Comparison of ENCODE assay signal across 23 mouse cellular contexts in the genomic region with DNA sequence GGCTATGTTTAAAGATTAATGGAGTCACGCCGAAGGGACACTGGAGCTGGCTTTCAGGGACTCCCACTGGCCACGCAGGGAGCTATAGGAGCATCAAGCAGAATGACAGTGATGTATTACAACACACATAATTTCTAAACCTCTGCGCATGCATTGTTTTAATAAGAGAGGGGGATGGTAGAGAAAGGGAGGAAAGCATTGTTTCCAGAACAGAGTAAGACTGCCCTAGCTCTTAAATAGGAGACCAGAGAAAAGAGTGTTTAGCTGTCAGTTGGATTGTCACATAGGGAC.
DNase-seq lines count a peak whose midpoint lies in the region; ATAC-seq lines count a peak whose summit lies in the region.
"Had no signal": no experiment of that assay in that cellular context is flagged by ENCODE, and none has a peak within 500 bp of the region (broad histone marks: within the 10 kb centered on the region; RNA-seq: fewer than 3 reads in every experiment).

No protein-coding gene starts in this region.

- H3K9ac ChIP-seq in hindbrain, embryonic 11.5 days (ENCODE audit: low read depth, low read length): no peak overlapping the region
- H3K9ac ChIP-seq in neural tube, embryonic 15.5 days (replicated peaks): no peak overlapping the region
- H3K9ac ChIP-seq: liver, embryonic 14.5 days; lung, embryonic 14.5 days had no signal

- no peaks in the 10 kb centered on the region for H3K36me3 ChIP-seq in hindbrain, embryonic 11.5 days (ENCODE audit: control insufficient read depth, insufficient read depth, low read length)
- no peaks in the 10 kb centered on the region for H3K36me3 ChIP-seq in hindbrain, embryonic 10.5 days
- H3K36me3 ChIP-seq in neural tube, embryonic 15.5 days: no peaks in the 10 kb centered on the region
- H3K36me3 ChIP-seq: G1E had no signal

- H3K9me3 ChIP-seq in hindbrain, embryonic 11.5 days (ENCODE audit: control insufficient read depth, low read length): no peaks in the 10 kb centered on the region
- H3K9me3 ChIP-seq in hindbrain, embryonic 10.5 days: no peaks in the 10 kb centered on the region
- H3K9me3 ChIP-seq in neural tube, embryonic 15.5 days (replicated peaks): no peaks in the 10 kb centered on the region

- ATAC-seq in hindbrain, embryonic 11.5 days (ENCODE audit: low FRiP score): peak; percentile 89
- peak; percentile 41; the same call in 1 of the 2 replicates for ATAC-seq in neural tube, embryonic 15.5 days (ENCODE audit: low FRiP score)
- ATAC-seq: intestine, embryonic 16.5 days had no signal

- H3K4me1 ChIP-seq in hindbrain, embryonic 11.5 days (replicated peaks; ENCODE audit: control insufficient read depth, insufficient read depth, low read length): no peaks in the 10 kb centered on the region
- H3K4me1 ChIP-seq in hindbrain, embryonic 10.5 days (replicated peaks): 0 out of 2 replicates have a peak, but pooled peaks cover 2% of the 10 kb centered on the region
- 0 out of 2 replicates have a peak, but pooled peaks cover 3% of the 10 kb centered on the region for H3K4me1 ChIP-seq in neural tube, embryonic 15.5 days

- 49% methylated on average over 4 of the region's 4 CpGs for WGBS in hindbrain, embryonic 11.5 days
- 78% methylated on average over 4 of the region's 4 CpGs for WGBS in hindbrain, embryonic 10.5 days
- WGBS in neural tube, embryonic 15.5 days: 20% methylated on average over 4 of the region's 4 CpGs

- H3K4me3 ChIP-seq in hindbrain, embryonic 11.5 days (ENCODE audit: low read depth, low read length): no peak overlapping the region
- no peak overlapping the region for H3K4me3 ChIP-seq in hindbrain, embryonic 10.5 days
- H3K4me3 ChIP-seq in neural tube, embryonic 15.5 days (replicated peaks): no peak overlapping the region
- H3K4me3 ChIP-seq: erythroblast, embryonic 14.5 days had no signal

- peak; percentile 30 for DNase-seq in hindbrain, embryonic 11.5 days (ENCODE audit: low spot score)
- no peak for DNase-seq in hindbrain, embryonic 10.5 days (ENCODE audit: low spot score)
- DNase-seq in kidney, postnatal 4 days: peak; percentile 12 to 17
- no peak for DNase-seq in kidney, postnatal 25 days
- peak; percentile 34 for DNase-seq in retina, postnatal 1 day
- DNase-seq in retina, embryonic 14.5 days (ENCODE audit: low spot score): no peak
- no peak for DNase-seq in ovary, adult 18-20 months (ENCODE audit: low spot score)
- DNase-seq: adrenal gland, postnatal 10 days; cerebellum, adult 11-12 months; cerebellum, adult 9-11 months; gastrocnemius, postnatal 10 days; heart, postnatal 14 days; liver; lung, postnatal 14 days; thymus, adult 2 months; thymus, postnatal 36 days had no signal

- no peaks in the 10 kb centered on the region for H3K27me3 ChIP-seq in hindbrain, embryonic 11.5 days (ENCODE audit: control insufficient read depth, insufficient read depth, low read length)
- no peaks in the 10 kb centered on the region for H3K27me3 ChIP-seq in hindbrain, embryonic 10.5 days (ENCODE audit: insufficient read depth, poor library complexity, severe bottlenecking)
- no peaks in the 10 kb centered on the region for H3K27me3 ChIP-seq in neural tube, embryonic 15.5 days (replicated peaks)

- H3K27ac ChIP-seq in hindbrain, embryonic 11.5 days (ENCODE audit: low read depth, low read length): no peak overlapping the region
- H3K27ac ChIP-seq in hindbrain, embryonic 10.5 days: no peak overlapping the region
- no peak overlapping the region for H3K27ac ChIP-seq in neural tube, embryonic 15.5 days (replicated peaks)
- H3K27ac ChIP-seq: kidney, postnatal 0 days; liver, embryonic 14.5 days had no signal

- no peak overlapping the region for H3K4me2 ChIP-seq in hindbrain, embryonic 11.5 days (replicated peaks; ENCODE audit: low read depth, low read length)
- H3K4me2 ChIP-seq in neural tube, embryonic 15.5 days: no peak overlapping the region
- H3K4me2 ChIP-seq: lung, embryonic 14.5 days had no signal

Comparison
In these comparisons a context has a peak if more than half of its experiments do, and no peak if none do; other contexts are left out.
1. DNase-seq: peak in hindbrain, embryonic 11.5 days (single experiment), kidney, postnatal 4 days (2 of 2) and retina, postnatal 1 day (single experiment); none in hindbrain, embryonic 10.5 days (single experiment), kidney, postnatal 25 days (0 of 2), retina, embryonic 14.5 days (single experiment) and ovary, adult 18-20 months (single experiment).